Mouse (Mus musculus) midbrain, embryonic 16.5 days (tissue): Measurements from ENCODE around the gene Tspan11. TPM values are rescaled to one million over a fixed set of nuclear protein-coding genes. Genes with fewer than 3 reads are reported as not detected.

Experiments
- ATAC-seq: fragments of 200-750 bp; cut with Nextera tagmentation; 2 replicates; pipeline ENCODE4 v1.8.0; 2017; ENCODE audit warnings: moderate TSS enrichment
- H3K27ac ChIP-seq: fragments of 300-500 bp; sonication (generic); 2 replicates; pipeline ENCODE4 v1.5.1; 2014; ENCODE audit warnings: mild to moderate bottlenecking, low read length, mixed read lengths
- H3K27me3 ChIP-seq: fragments of 300-500 bp; sonication (generic); 2 replicates; pipeline ENCODE4 v1.6.1; 2014; ENCODE audit warnings: low read depth, low read length, mixed read lengths; ENCODE audit not compliant: control insufficient read depth, insufficient read depth
- H3K36me3 ChIP-seq: fragments of 300-500 bp; sonication (generic); 2 replicates; pipeline ENCODE4 v1.6.1; 2014; ENCODE audit warnings: mild to moderate bottlenecking, low read length, moderate library complexity, mixed read lengths; ENCODE audit not compliant: control insufficient read depth, insufficient read depth
- H3K4me1 ChIP-seq: fragments of 300-500 bp; sonication (generic); 2 replicates; pipeline ENCODE4 v1.6.1; 2014; ENCODE audit warnings: mild to moderate bottlenecking, low read length, mixed read lengths; ENCODE audit not compliant: control insufficient read depth, insufficient read depth
- H3K4me2 ChIP-seq: fragments of 300-500 bp; sonication (generic); 2 replicates; pipeline ENCODE4 v1.6.1; 2014; ENCODE audit warnings: mild to moderate bottlenecking, low read length, mixed read lengths
- H3K4me3 ChIP-seq: fragments of 300-500 bp; sonication (generic); 2 replicates; pipeline ENCODE4 v1.5.1; 2014; ENCODE audit warnings: low read depth, mild to moderate bottlenecking, low read length, moderate library complexity, mixed read lengths
- H3K9ac ChIP-seq: fragments of 300-500 bp; sonication (generic); 2 replicates; pipeline ENCODE4 v1.6.1; 2014; ENCODE audit warnings: low read depth, low read length, mixed read lengths
- H3K9me3 ChIP-seq: fragments of 300-500 bp; sonication (generic); replicated peaks from 2 replicates; pipeline ENCODE4 v1.6.1; 2014; ENCODE audit warnings: mild to moderate bottlenecking, low read length, mixed read lengths; ENCODE audit not compliant: control insufficient read depth, poor library complexity, severe bottlenecking
- WGBS: fragments of 180-500 bp; shearing (Covaris S2); extraction: QIAGEN DNeasy Blood & Tissue Kit; methylation state at CpG from one replicate; pipeline ENCODE4 v1.1.7; 2014; 5-methylcytosine and 5-hydroxymethylcytosine counted together
- polyA plus RNA-seq: library from polyadenylated mRNA; unstranded; fragments of >200 nt; fragmentation: Nextera tagmentation; extraction: Ambion mirVana; gene quantifications from 2 replicates; pipeline ENCODE4 v1.2.1, GENCODE M21; 2015

Tspan11 gene
- polyA plus RNA-seq, 1 experiment from 2014 or later, result 5.5 TPM

DNA sequence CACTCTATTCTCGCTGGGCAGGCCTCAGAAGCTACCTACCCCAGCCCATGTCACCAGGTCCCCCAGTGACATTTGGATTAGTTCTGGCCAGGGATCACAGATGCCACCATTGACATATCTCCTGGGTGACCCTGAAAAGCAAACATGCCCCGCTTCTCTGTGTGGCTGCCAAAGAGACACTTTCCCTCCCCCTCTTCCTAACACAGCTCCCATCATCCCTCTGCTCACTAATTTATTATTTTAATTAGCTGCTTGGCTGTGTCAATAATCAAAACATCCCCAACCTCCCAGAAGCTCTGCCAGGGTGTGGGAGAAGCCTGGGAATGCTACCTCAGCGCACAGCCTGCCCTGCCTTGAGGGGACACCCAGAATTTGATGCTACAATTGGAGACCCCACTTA, 29.6 kb downstream of the Tspan11 start:
- H3K27ac ChIP-seq, result no peak overlapping the region
- H3K27me3 ChIP-seq, result no peaks in the 10 kb centered on the region
- peaks cover 2% of the 10 kb centered on the region; the same call in 1 of the 2 replicates for H3K4me1 ChIP-seq
- no peak overlapping the region for H3K4me3 ChIP-seq
- no peaks in the 10 kb centered on the region for H3K9me3 ChIP-seq
- no peaks in the 10 kb centered on the region for H3K36me3 ChIP-seq
- H3K9ac ChIP-seq, result no peak overlapping the region
- WGBS, result 56% methylated on average over 3 of the region's 3 CpGs
- ATAC-seq, result no peak
- no peak overlapping the region for H3K4me2 ChIP-seq

DNA sequence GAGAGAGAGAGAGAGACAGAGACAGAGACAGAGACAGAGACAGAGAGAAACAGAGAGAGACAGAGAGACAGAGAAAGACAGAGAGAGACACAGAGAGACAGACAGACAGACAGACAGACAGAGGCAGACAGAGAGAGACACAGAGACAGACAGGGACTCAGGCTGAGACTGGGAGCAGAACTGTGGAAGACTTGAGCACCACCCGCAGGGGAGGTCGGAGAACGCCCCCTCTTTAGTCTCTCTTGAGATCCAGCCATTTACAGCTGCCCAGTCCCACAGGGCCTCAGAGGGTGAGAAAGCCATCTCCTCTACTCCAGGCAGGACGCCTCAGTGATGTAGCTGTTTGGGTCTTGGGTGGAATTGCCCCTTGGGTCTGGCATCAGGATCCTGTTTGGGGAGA, 30.3 kb downstream of the Tspan11 start:
- Histone ChIP-seq H3K4me1 (peaks cover 2% of the 10 kb centered on the region; the same call in 1 of the 2 replicates), H3K4me2 (no peak overlapping the region), H3K9ac (no peak overlapping the region), H3K36me3 (no peaks in the 10 kb centered on the region), H3K27ac (no peak overlapping the region), H3K4me3 (no peak overlapping the region), H3K9me3 (no peaks in the 10 kb centered on the region), H3K27me3 (no peaks in the 10 kb centered on the region)
- WGBS, result 87% methylated on average over 4 of the region's 4 CpGs
- ATAC-seq, result no peak

DNA sequence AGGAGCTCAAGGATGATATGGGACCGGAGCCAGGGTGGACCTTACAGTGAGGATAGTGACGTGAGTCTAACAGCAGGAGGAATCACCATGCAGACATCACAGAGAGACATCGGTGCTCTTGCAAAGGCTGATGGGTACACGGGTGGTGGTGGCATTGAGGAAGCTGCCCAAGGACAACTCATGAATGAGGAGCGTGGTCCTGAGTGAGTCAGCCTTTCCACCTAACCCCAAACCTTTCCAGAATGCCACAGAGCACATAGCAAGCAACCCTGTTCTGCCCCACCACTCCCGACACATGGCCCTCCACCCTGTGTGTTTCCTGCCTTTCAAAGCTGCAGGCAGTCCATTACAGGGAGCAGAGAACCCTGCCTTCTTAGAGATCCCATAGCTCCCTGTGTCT, 32.1 kb downstream of the Tspan11 start:
- H3K9me3 ChIP-seq, result no peaks in the 10 kb centered on the region
- no peaks in the 10 kb centered on the region for H3K27me3 ChIP-seq
- no peak overlapping the region for H3K4me2 ChIP-seq
- no peak overlapping the region for H3K4me3 ChIP-seq
- no peak for ATAC-seq
- no peak overlapping the region for H3K9ac ChIP-seq
- no peaks in the 10 kb centered on the region for H3K36me3 ChIP-seq
- WGBS, result 86% methylated on average over 6 of the region's 6 CpGs
- peaks cover 2% of the 10 kb centered on the region; the same call in 1 of the 2 replicates for H3K4me1 ChIP-seq
- H3K27ac ChIP-seq, result no peak overlapping the region

DNA sequence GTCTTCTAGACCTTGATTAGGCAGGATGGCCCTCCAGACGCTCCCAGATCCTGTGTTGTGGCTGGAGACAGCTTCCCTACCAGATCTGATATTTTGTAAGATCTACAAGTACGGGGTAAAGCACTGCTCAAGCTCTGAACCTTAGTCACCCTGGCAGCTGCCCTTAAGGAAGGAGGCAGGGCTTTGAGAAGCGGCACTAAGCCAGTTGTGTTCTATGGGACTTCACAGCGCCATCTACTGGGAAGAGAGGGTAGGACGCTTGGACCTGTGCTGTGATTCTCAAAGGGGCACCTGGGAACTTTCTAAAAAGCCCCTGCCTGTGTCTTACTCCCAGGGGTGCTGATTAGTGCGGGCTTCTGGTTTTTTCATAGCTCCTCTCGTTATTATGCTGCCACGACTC, 33.3 kb downstream of the Tspan11 start:
- no peak overlapping the region for H3K9ac ChIP-seq
- H3K4me1 ChIP-seq, result peaks cover 2% of the 10 kb centered on the region; the same call in 1 of the 2 replicates
- H3K4me3 ChIP-seq, result no peak overlapping the region
- no peak overlapping the region for H3K27ac ChIP-seq
- H3K4me2 ChIP-seq, result no peak overlapping the region
- no peaks in the 10 kb centered on the region for H3K9me3 ChIP-seq
- 7% methylated on average over 8 of the region's 8 CpGs for WGBS
- no peak for ATAC-seq
- no peaks in the 10 kb centered on the region for H3K27me3 ChIP-seq
- no peaks in the 10 kb centered on the region for H3K36me3 ChIP-seq

DNA sequence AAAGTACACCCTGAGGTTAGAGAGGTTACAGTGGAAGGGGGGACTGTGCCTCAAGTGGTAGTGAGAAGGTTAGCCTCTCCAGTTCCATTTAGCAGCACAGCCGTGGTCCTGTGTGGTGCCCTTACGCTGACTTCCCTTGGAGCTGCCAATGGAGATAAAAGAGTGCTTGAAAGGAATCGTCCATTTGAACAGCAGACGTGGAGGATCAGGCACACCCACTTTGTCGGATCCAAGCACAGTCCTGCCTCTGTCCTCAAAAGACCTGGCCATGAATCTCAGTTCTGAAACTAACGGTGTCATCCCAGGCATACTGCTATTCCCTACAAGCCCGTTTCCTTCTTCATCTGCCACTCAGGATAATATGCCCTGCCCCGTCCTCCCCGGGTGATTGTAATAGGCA, 34.6 kb downstream of the Tspan11 start:
- Histone ChIP-seq H3K4me3 (no peak overlapping the region), H3K36me3 (no peaks in the 10 kb centered on the region), H3K4me1 (peaks cover 2% of the 10 kb centered on the region; the same call in 1 of the 2 replicates), H3K27ac (no peak overlapping the region), H3K9ac (no peak overlapping the region), H3K9me3 (no peaks in the 10 kb centered on the region), H3K4me2 (no peak overlapping the region), H3K27me3 (no peaks in the 10 kb centered on the region)
- no peak for ATAC-seq
- 53% methylated on average over 9 of the region's 9 CpGs for WGBS

DNA sequence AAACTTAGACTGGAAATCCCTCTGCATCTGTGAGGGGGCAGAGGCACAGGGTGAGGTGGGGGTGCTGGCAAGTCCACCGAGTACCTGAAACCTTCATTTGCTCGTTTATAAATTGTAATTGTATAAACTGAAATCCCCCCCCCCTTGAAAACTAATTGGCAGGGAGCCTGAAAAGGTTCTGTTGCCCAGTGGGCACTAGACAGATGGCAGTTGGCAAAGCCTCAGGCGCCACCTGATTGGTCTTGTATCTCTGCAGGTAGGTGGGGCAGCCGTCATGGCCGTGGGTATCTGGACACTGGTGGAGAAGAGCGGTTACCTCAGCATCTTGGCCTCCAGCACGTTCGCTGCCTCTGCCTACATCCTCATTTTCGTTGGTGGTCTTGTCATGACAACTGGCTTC, 35.9 kb downstream of the Tspan11 start:
- Histone ChIP-seq H3K36me3 (no peaks in the 10 kb centered on the region), H3K4me2 (no peak overlapping the region), H3K9ac (no peak overlapping the region), H3K4me1 (peaks cover 2% of the 10 kb centered on the region; the same call in 1 of the 2 replicates), H3K9me3 (no peaks in the 10 kb centered on the region), H3K27ac (no peak overlapping the region), H3K4me3 (no peak overlapping the region), H3K27me3 (no peaks in the 10 kb centered on the region)
- no peak for ATAC-seq
- 81% methylated on average over 9 of the region's 9 CpGs for WGBS

DNA sequence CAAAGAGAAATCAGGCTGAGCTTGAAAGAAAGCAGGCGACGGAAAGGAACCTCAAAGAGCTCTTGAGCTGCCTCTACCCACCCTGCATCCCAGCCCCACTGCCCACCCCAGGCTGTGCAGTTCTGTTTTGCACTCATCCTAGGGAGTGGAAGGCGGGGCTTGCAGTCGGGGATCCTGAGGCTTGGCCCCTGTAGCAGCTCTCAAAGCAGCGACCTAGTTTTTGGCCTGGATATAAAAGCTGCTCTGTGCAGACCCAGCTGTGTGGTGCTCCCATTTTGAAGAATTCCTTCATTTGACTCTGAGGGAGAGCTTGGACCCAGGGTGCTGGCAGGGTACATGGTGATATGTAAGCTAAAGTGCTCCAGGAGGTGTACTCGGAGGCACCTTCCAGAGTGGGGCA, 37.4 kb downstream of the Tspan11 start:
- Histone ChIP-seq H3K27ac (no peak overlapping the region), H3K4me2 (no peak overlapping the region), H3K9ac (no peak overlapping the region), H3K36me3 (no peaks in the 10 kb centered on the region), H3K27me3 (no peaks in the 10 kb centered on the region), H3K4me1 (peaks cover 2% of the 10 kb centered on the region; the same call in 1 of the 2 replicates), H3K9me3 (no peaks in the 10 kb centered on the region), H3K4me3 (no peak overlapping the region)
- WGBS, result 68% methylated on average over 6 of the region's 6 CpGs
- ATAC-seq, result no peak

DNA sequence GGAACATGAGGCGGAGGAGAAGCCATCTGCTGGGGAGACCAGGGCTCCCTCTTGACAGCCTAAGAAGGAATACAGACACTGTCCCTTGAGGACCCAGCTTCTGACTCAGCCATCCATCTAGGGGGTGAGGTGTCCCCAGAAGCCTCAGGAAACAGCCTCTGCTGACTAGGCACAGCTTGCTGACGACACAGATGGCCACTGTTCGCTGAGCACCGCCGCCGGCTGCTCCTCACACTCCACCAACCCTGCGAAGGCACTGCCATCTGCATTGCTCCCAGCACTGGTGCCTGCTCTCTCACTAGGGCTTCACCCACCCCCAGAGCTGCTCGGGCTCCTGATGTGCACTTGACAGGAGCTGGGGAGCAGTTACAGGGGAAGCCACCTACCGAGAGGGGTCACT, 38.5 kb downstream of the Tspan11 start:
- Histone ChIP-seq H3K36me3 (no peaks in the 10 kb centered on the region), H3K4me1 (no peaks in the 10 kb centered on the region; the same call in 1 of the 2 replicates), H3K27ac (no peak overlapping the region), H3K4me2 (no peak overlapping the region), H3K9me3 (no peaks in the 10 kb centered on the region), H3K4me3 (no peak overlapping the region), H3K9ac (no peak overlapping the region), H3K27me3 (no peaks in the 10 kb centered on the region)
- ATAC-seq, result no peak
- WGBS, result 65% methylated on average over 9 of the region's 9 CpGs

DNA sequence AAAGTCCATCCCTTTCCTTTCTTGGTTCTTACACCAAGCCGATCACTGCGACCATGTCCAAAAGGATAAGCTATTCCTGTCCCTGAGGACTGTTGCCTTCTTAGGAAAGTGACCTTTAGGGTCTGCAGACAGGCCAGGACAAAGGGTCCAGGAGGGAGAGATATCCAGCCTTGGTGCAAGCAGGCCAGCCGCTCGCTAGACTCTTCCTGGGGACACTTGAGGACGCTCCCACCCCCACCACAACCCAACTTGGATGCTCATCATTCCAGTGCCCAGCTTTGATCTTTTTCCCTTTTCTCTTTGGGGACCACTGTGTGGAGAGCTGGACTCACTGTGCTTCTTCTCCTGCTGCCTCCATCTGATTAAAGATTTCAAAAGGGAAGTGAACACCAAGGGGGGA, 41.3 kb downstream of the Tspan11 start:
- 77% methylated on average over 5 of the region's 5 CpGs for WGBS
- no peak for ATAC-seq

More for the DNA sequence above, 41.3 kb downstream of the Tspan11 start:
- H3K9me3 ChIP-seq, result no peaks in the 10 kb centered on the region
- H3K4me1 ChIP-seq, result no peaks in the 10 kb centered on the region; the same call in 1 of the 2 replicates
- H3K27me3 ChIP-seq, result no peaks in the 10 kb centered on the region
- H3K4me2 ChIP-seq, result no peak overlapping the region
- no peak overlapping the region for H3K9ac ChIP-seq
- no peaks in the 10 kb centered on the region for H3K36me3 ChIP-seq
- H3K27ac ChIP-seq, result no peak overlapping the region
- no peak overlapping the region for H3K4me3 ChIP-seq
